Mouse (Mus musculus) heart, embryonic 13.5 days (tissue): ENCODE results near the gene Alpl. TPM values are rescaled to one million over a fixed set of nuclear protein-coding genes. Genes with fewer than 3 reads are reported as not detected.

Experiments used
- ATAC-seq: fragments of 200-750 bp; cut with Nextera tagmentation; 2 replicates; pipeline ENCODE4 v1.8.0; 2017; ENCODE audit warnings: moderate TSS enrichment; ENCODE audit not compliant: insufficient number of reproducible peaks, low FRiP score, low TSS enrichment; ENCODE audit errors: extremely low read depth
- H3K27ac ChIP-seq: fragments of 300-500 bp; sonication (generic); replicated peaks from 2 replicates; pipeline ENCODE4 v1.5.1; 2015; ENCODE audit warnings: moderate library complexity, mild to moderate bottlenecking, inconsistent platforms
- H3K27me3 ChIP-seq: fragments of 300-500 bp; sonication (generic); replicated peaks from 2 replicates; pipeline ENCODE4 v1.6.1; 2015; ENCODE audit warnings: mild to moderate bottlenecking, inconsistent platforms
- H3K36me3 ChIP-seq: fragments of 300-500 bp; sonication (generic); 2 replicates; pipeline ENCODE4 v1.6.1; 2015; ENCODE audit warnings: mild to moderate bottlenecking, inconsistent platforms
- H3K4me1 ChIP-seq: fragments of 300-500 bp; sonication (generic); 2 replicates; pipeline ENCODE4 v1.6.1; 2015; ENCODE audit warnings: inconsistent platforms
- H3K4me2 ChIP-seq: fragments of 300-500 bp; sonication (generic); 2 replicates; pipeline ENCODE4 v1.6.1; 2015; ENCODE audit warnings: inconsistent platforms, mild to moderate bottlenecking, moderate library complexity
- H3K4me3 ChIP-seq: fragments of 300-500 bp; sonication (generic); 2 replicates; pipeline ENCODE4 v1.5.1; 2015; ENCODE audit warnings: moderate library complexity, mild to moderate bottlenecking, inconsistent platforms
- H3K9ac ChIP-seq: fragments of 300-500 bp; sonication (generic); 2 replicates; pipeline ENCODE4 v1.6.1; 2015; ENCODE audit warnings: inconsistent platforms, mild to moderate bottlenecking, moderate library complexity
- H3K9me3 ChIP-seq: fragments of 300-500 bp; sonication (generic); 2 replicates; pipeline ENCODE4 v1.6.1; 2016; ENCODE audit warnings: inconsistent platforms
- WGBS: fragments of 180-500 bp; shearing (Covaris S2); methylation state at CpG from one replicate; pipeline ENCODE4 v1.1.7; 2015; ENCODE audit warnings: mixed read lengths; 5-methylcytosine and 5-hydroxymethylcytosine counted together
- polyA plus RNA-seq: library from polyadenylated mRNA; unstranded; fragments of >200 nt; fragmentation: Nextera tagmentation; extraction: Ambion mirVana; gene quantifications from 2 replicates; pipeline ENCODE4 v1.2.1, GENCODE M21; 2015

Alpl gene
- polyA plus RNA-seq, 1 experiment from 2014 or later: 3.3 TPM

- Histone ChIP-seq H3K4me2 (peak overlapping the region; percentile 45), H3K27ac (peak overlapping the region; percentile 65), H3K27me3 (peaks cover 18% of the 10 kb centered on the region), H3K4me3 (peak overlapping the region; percentile 13; the same call in 1 of the 2 replicates), H3K9me3 (no peaks in the 10 kb centered on the region), H3K36me3 (no peaks in the 10 kb centered on the region), H3K9ac (0 out of 2 replicates have a peak overlapping the region, but pooled peaks have one; percentile 28), H3K4me1 (peaks cover 37% of the 10 kb centered on the region)
- WGBS: 31% methylated on average over 8 of the region's 8 CpGs
- ATAC-seq: peak; percentile 63; the same call in 1 of the 2 replicates
Measured at GRCm38 (mm10) chr4:137751310-137751709, 44.9 kb downstream of the Alpl start.

DNA sequence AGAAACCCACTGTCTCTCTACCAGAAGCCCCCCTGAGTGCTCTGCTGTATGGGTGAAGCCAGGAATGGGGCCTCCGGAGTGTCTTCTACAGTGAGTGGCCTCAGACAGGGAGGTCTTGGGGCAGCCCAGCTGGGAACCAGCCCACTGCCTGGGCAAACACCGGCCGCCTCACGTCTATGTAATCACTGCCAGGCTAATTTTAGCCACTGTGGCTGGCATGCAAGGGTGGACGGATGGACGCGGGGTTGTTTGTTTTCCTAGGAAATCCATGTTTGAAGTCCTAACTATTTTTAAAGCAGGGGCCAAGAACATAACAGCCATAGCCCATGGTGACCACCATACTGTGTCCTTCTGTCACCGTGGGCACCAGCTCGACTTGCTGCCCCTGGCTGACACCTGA, 46.1 kb downstream of the Alpl start:
- no peak overlapping the region for H3K4me3 ChIP-seq
- H3K9ac ChIP-seq: peak overlapping the region; percentile 40; the same call in 1 of the 2 replicates
- H3K27me3 ChIP-seq: peaks cover 14% of the 10 kb centered on the region
- H3K4me2 ChIP-seq: 0 out of 2 replicates have a peak overlapping the region, but pooled peaks have one; percentile 6
- no peaks in the 10 kb centered on the region for H3K9me3 ChIP-seq
- no peak overlapping the region for H3K27ac ChIP-seq
- ATAC-seq: no peak
- H3K4me1 ChIP-seq: peaks cover 37% of the 10 kb centered on the region
- 35% methylated on average over 9 of the region's 9 CpGs for WGBS
- H3K36me3 ChIP-seq: no peaks in the 10 kb centered on the region

GRCm38 (mm10) chr4:137749680-137750079, 46.5 kb downstream of the Alpl start:
- 69% methylated on average over 9 of the region's 9 CpGs for WGBS
- Histone ChIP-seq H3K9ac (peak overlapping the region; percentile 40; the same call in 1 of the 2 replicates), H3K4me3 (no peak overlapping the region), H3K36me3 (no peaks in the 10 kb centered on the region), H3K4me2 (0 out of 2 replicates have a peak overlapping the region, but pooled peaks have one; percentile 6), H3K9me3 (no peaks in the 10 kb centered on the region), H3K27me3 (peaks cover 14% of the 10 kb centered on the region), H3K27ac (no peak overlapping the region), H3K4me1 (peaks cover 37% of the 10 kb centered on the region)
- no peak for ATAC-seq

GRCm38 (mm10) chr4:137748726-137749125, 47.5 kb downstream of the Alpl start:
- Histone ChIP-seq H3K27ac (no peak overlapping the region), H3K9ac (no peak overlapping the region), H3K4me1 (peaks cover 35% of the 10 kb centered on the region), H3K36me3 (no peaks in the 10 kb centered on the region), H3K9me3 (no peaks in the 10 kb centered on the region), H3K4me3 (no peak overlapping the region), H3K27me3 (peaks cover 11% of the 10 kb centered on the region), H3K4me2 (no peak overlapping the region)
- no peak for ATAC-seq
- WGBS: 57% methylated on average over 4 of the region's 4 CpGs

DNA sequence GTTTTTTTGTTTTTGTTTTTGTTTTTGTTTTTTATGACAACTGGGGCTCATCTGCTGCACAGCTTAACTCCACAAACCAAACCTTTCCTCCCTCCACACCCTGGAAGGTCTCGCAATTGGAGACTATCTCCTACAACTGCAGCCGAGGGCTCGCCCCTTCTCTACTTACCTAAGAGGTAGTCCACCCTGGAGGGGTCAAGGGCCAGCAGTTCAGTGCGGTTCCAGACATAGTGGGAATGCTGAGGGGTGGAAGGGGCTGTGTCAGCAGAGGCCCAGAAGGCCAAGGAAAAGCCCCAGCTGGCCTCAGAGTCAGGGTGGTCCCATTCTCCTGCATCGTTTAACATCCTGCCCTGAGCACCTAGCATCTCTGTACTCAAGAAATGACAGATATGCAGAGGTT, 48.6 kb downstream of the Alpl start:
- Histone ChIP-seq H3K27ac (no peak overlapping the region), H3K9ac (no peak overlapping the region), H3K4me3 (no peak overlapping the region), H3K27me3 (peaks cover 9% of the 10 kb centered on the region), H3K9me3 (no peaks in the 10 kb centered on the region), H3K4me2 (no peak overlapping the region), H3K36me3 (no peaks in the 10 kb centered on the region), H3K4me1 (peaks cover 31% of the 10 kb centered on the region)
- 76% methylated on average over 5 of the region's 5 CpGs for WGBS
- ATAC-seq: no peak

DNA sequence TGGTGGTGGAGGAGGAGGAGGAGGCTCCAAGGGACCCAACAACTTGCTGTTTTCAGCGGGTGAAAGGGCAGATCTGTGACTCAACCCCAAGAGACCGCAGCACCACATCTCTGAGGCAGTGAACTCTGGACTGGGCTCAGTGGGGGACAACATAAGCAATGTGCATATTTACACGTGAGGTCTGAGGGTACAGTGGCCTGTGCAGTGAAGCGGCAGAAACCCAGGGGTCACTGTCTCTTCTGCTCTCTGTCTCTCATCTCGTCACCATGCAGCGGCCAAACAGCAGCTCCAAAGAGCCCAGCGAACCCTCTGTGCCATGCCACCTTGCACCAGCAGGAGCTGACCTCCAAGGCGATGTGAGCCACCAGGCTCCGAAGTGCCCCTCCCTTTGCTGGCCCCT, 49.1 kb downstream of the Alpl start:
- H3K9me3 ChIP-seq: no peaks in the 10 kb centered on the region

DNA sequence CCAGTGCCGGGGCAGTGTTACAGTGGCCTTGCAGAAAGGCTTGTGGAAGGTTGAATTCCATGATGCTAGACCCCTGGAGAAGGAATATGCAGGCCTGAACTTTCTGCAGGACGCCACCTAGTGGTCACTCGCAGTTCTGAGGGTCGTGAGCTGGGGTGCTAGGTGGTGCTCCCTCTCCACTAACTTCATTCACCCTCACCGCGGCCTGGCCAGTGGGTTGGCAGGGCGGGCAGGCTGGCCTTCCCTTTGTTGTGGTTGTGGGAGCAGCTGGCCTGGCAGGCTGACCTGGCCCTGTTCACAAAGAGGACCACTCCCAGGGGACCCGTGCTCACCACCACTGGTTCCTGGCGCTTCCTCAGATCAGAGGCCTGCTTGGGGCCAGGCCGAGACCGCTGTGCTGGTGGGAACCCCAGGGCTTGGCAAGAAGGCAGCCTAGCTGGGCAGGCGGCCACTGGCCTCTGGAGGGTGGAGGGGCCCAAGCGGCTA, 51.7 kb downstream of the Alpl start:
- no peak overlapping the region for H3K9ac ChIP-seq
- H3K36me3 ChIP-seq: no peaks in the 10 kb centered on the region
- H3K27me3 ChIP-seq: peaks cover 17% of the 10 kb centered on the region
- peaks cover under 1% of the 10 kb centered on the region; the same call in 1 of the 2 replicates for H3K4me1 ChIP-seq
- H3K27ac ChIP-seq: no peak overlapping the region
- H3K4me3 ChIP-seq: no peak overlapping the region
- no peaks in the 10 kb centered on the region for H3K9me3 ChIP-seq
- no peak for ATAC-seq
- 59% methylated on average over 13 of the region's 13 CpGs for WGBS
- no peak overlapping the region for H3K4me2 ChIP-seq

More for the DNA sequence above, 49.1 kb downstream of the Alpl start:
- H3K4me1 ChIP-seq: peaks cover 26% of the 10 kb centered on the region
- WGBS: 80% methylated on average over 9 of the region's 9 CpGs
- peaks cover 9% of the 10 kb centered on the region for H3K27me3 ChIP-seq
- no peak overlapping the region for H3K4me3 ChIP-seq
- H3K36me3 ChIP-seq: no peaks in the 10 kb centered on the region
- ATAC-seq: no peak
- no peak overlapping the region for H3K27ac ChIP-seq
- H3K4me2 ChIP-seq: no peak overlapping the region
- H3K9ac ChIP-seq: no peak overlapping the region

- H3K4me1 ChIP-seq: 0 out of 2 replicates have a peak, but pooled peaks cover 4% of the 10 kb centered on the region
- no peaks in the 10 kb centered on the region for H3K36me3 ChIP-seq
- no peak overlapping the region for H3K4me2 ChIP-seq
- H3K27ac ChIP-seq: no peak overlapping the region
- H3K9ac ChIP-seq: no peak overlapping the region
- WGBS: 64% methylated on average over 7 of the region's 7 CpGs
- peaks cover 14% of the 10 kb centered on the region for H3K27me3 ChIP-seq
- H3K9me3 ChIP-seq: no peaks in the 10 kb centered on the region
- no peak overlapping the region for H3K4me3 ChIP-seq
- no peak for ATAC-seq
Measured at GRCm38 (mm10) chr4:137743791-137744190, 52.4 kb downstream of the Alpl start.

- Histone ChIP-seq H3K27ac (no peak overlapping the region), H3K27me3 (peaks cover 31% of the 10 kb centered on the region), H3K36me3 (no peaks in the 10 kb centered on the region), H3K4me1 (peaks cover 10% of the 10 kb centered on the region; the same call in 1 of the 2 replicates), H3K9me3 (no peaks in the 10 kb centered on the region), H3K4me2 (no peak overlapping the region), H3K4me3 (no peak overlapping the region), H3K9ac (no peak overlapping the region)
- 74% methylated on average over 7 of the region's 7 CpGs for WGBS
- ATAC-seq: no peak
Measured at GRCm38 (mm10) chr4:137740350-137740749, 55.8 kb downstream of the Alpl start.

DNA sequence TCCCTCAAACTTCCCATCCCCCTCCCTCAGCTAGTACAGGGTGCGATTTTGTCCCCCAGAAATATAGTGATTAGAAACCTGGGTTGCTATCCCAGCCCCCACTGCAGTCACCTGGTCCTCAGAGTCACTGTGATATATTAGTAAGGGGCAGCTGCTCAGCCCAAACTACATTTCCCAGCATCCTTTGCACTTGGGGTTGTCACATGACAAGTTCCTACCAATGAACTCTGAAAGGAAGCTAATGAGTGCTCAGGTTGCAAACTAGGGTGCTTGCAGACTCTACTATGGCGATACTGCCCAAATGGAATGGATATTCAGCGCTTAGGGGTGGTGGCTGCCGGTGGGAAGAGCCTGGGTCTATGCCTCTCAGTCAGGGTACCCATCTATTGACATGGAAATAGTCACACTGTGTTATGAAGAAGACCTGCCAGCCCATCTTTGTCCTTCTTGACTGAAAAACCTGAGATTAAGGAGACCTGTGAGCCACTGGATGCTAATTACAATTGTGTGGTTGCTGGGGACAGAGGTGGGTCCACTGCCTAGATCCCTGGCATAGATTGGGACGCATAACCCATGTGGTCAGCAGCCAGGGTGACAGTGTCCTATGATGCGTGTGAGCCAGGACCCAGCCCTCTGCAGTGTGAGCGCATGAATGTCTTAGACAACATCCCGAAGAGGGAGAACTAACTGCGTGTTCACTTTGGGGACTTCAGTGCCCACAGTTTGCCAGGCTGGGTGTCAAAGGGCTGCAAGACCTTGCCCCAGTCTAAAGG, 56.8 kb downstream of the Alpl start:
- peak overlapping the region; percentile 32; the same call in 1 of the 2 replicates for H3K4me2 ChIP-seq

GRCm38 (mm10) chr4:137737760-137738159, 58.4 kb downstream of the Alpl start:
- Histone ChIP-seq H3K4me2 (no peak overlapping the region), H3K9me3 (no peaks in the 10 kb centered on the region), H3K4me1 (peaks cover 10% of the 10 kb centered on the region; the same call in 1 of the 2 replicates), H3K27ac (no peak overlapping the region), H3K36me3 (no peaks in the 10 kb centered on the region), H3K9ac (no peak overlapping the region), H3K27me3 (peaks cover 49% of the 10 kb centered on the region), H3K4me3 (no peak overlapping the region)
- no peak for ATAC-seq
- 39% methylated on average over 3 of the region's 3 CpGs for WGBS

More for the DNA sequence above, 56.8 kb downstream of the Alpl start:
- H3K4me1 ChIP-seq: peaks cover 10% of the 10 kb centered on the region; the same call in 1 of the 2 replicates
- no peak overlapping the region for H3K9ac ChIP-seq
- H3K27ac ChIP-seq: no peak overlapping the region
- no peak for ATAC-seq
- WGBS: 48% methylated on average over 9 of the region's 9 CpGs
- no peak overlapping the region for H3K4me3 ChIP-seq
- H3K27me3 ChIP-seq: peaks cover 39% of the 10 kb centered on the region
- H3K36me3 ChIP-seq: no peaks in the 10 kb centered on the region
- H3K9me3 ChIP-seq: no peaks in the 10 kb centered on the region
